Mouse (Mus musculus) cerebellum, adult 8-10 months (tissue): ENCODE results near the gene Polr2c.
"Not testable (repeated sequence)": the region's sequence is repeated elsewhere in the genome, so short reads cannot be mapped to it uniquely, and the experiment has no call there.

Experiments used
- DNase-seq: peaks from one replicate; pipeline ENCODE4 v3.0.0; 2022

Polr2c gene

GRCm38 (mm10) chr8:94841183-94841582 lies 16.1 kb upstream of the Polr2c start:
- no peak for DNase-seq

GRCm38 (mm10) chr8:94850049-94850448 lies 7.2 kb upstream of the Polr2c start:
- DNase-seq = no peak

GRCm38 (mm10) chr8:94854761-94855160 lies 2.5 kb upstream of the Polr2c start:
- DNase-seq = not testable (repeated sequence)

GRCm38 (mm10) chr8:94857011-94857345 lies 272 bp upstream of the Polr2c start:
- DNase-seq = no peak

- peak; percentile 52 for DNase-seq
Measured at GRCm38 (mm10) chr8:94861352-94861910, 4.2 kb downstream of the Polr2c start.

- no peak for DNase-seq
Measured at GRCm38 (mm10) chr8:94862487-94863220, 5.4 kb downstream of the Polr2c start.

- no peak for DNase-seq
Measured at GRCm38 (mm10) chr8:94863897-94864673, 6.8 kb downstream of the Polr2c start.

- no peak for DNase-seq
Measured at GRCm38 (mm10) chr8:94865292-94865691, 8.0 kb downstream of the Polr2c start.

- DNase-seq = no peak
Measured at GRCm38 (mm10) chr8:94866921-94867320, 9.7 kb downstream of the Polr2c start.

- no peak for DNase-seq
Measured at GRCm38 (mm10) chr8:94869146-94869545, 11.9 kb downstream of the Polr2c start.

- DNase-seq = no peak
Measured at GRCm38 (mm10) chr8:94870003-94870402, 12.8 kb downstream of the Polr2c start.

- DNase-seq = peak; percentile 40
Measured at GRCm38 (mm10) chr8:94870474-94871107, 13.3 kb downstream of the Polr2c start.

- DNase-seq = peak; percentile 44
Measured at GRCm38 (mm10) chr8:94871108-94871894, 14.1 kb downstream of the Polr2c start.

GRCm38 (mm10) chr8:94872156-94872555 lies 14.9 kb downstream of the Polr2c start:
- no peak for DNase-seq

- DNase-seq = no peak
Measured at GRCm38 (mm10) chr8:94872576-94872975, 15.3 kb downstream of the Polr2c start.

GRCm38 (mm10) chr8:94874358-94874757 lies 17.1 kb downstream of the Polr2c start:
- peak; percentile 56 for DNase-seq

GRCm38 (mm10) chr8:94875096-94875870 lies 18.0 kb downstream of the Polr2c start:
- no peak for DNase-seq

GRCm38 (mm10) chr8:94875871-94876150 lies 18.6 kb downstream of the Polr2c start:
- no peak for DNase-seq

- peak; percentile 63 for DNase-seq
Measured at GRCm38 (mm10) chr8:94876197-94876730, 19.0 kb downstream of the Polr2c start, which contains the start of gene Dok4. Gene Dok4, minus strand, starts transcription at chr8:94876330.

GRCm38 (mm10) chr8:94876820-94877219 lies 19.6 kb downstream of the Polr2c start:
- no peak for DNase-seq

- DNase-seq = no peak
Measured at GRCm38 (mm10) chr8:94880742-94881141, 23.5 kb downstream of the Polr2c start.
